Mouse (Mus musculus): ENCODE results near the gene Olfr156.

DNA sequence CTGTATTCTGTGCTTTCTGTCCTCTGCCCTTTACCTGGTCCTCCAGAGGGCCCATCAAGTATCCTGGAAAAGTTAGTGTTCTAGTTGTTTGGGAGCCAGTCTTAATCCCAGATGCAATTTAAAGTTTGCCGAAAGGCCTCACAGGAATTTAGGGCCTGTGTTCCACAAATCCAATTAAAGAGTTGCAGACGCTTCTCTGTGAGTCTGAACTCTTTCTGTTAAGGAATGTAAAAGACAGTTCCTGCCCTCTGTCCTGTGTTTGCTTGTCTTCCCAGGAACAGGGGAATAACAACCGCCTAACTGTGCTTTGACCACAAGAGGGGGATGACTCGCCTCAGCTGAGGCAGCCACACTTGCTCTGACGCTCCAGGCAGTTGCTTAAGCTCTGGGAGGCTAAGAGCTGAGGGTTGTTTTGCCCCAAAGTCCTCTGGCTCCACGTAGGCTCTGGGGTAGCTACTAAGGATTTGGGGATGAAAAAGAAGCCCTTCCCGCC, at the start of gene Olfr156:
- TF ChIP-seq TAL1 (IDR thresholded peaks at IDR 0.05; ENCODE audit: low read length), result no peak
- TF ChIP-seq GATA1 (IDR thresholded peaks at IDR 0.05; ENCODE audit: low read length), result no peak

Data from erythroblast, embryonic 14.5 days (primary cell).